ENCODE assay signal across 8 mouse cellular contexts in the genomic region with DNA sequence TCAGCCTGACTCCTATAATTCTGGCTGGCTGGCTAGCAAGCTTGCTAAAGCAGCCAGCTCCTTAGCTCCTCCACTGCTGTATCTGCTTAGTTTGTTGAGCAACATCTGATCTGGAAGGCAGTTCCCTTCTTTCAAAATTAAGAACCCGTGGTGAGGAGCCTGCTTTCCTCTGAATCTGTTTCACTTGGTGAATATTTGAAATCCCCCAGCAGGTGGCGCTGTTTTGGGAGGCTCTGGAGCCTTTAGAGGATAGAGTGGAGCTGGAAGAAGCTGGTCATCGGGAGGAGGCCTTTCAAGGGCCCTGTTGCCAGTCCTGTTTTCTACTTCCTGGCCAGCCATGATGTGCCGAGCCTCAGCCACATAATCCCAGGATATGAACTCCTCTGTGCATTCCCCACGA.
A peak's percentile ranks its signal among the peaks of the same experiment; 100 is the strongest.
DNase-seq lines count a peak whose midpoint lies in the region; ATAC-seq and TF ChIP-seq lines count a peak whose summit lies in the region.

No protein-coding gene starts in this region.

- ATAC-seq in intestine, postnatal 0 days = no peak
- no peak for ATAC-seq in intestine, embryonic 15.5 days

- peak; percentile 64 for DNase-seq in cerebellum, adult 9-10 months
- DNase-seq in gastrocnemius, adult 18-20 months (ENCODE audit: low spot score) = peak; percentile 84
- DNase-seq in induced T-regulatory cell, adult 2 months (ENCODE audit: low read depth) = peak; percentile 92
- DNase-seq in left cerebral cortex, postnatal 36 days (ENCODE audit: low spot score in 2 of 2) = peak; percentile 52 to 67
- peak; percentile 83 for DNase-seq in naive thymus-derived CD4-positive, alpha-beta T cell, adult 2 months (ENCODE audit: low read depth)
- peak; percentile 92 for DNase-seq in testis, postnatal 10 days (ENCODE audit: low spot score)

- H3K4me2 ChIP-seq in intestine, postnatal 0 days (replicated peaks; ENCODE audit: low read depth) = no peak overlapping the region
- no peak overlapping the region for H3K4me2 ChIP-seq in intestine, embryonic 15.5 days (replicated peaks)

- intact Hi-C loops in left cerebral cortex, postnatal 36 days (cut with DNase I) = no loop called here

- 50% methylated on average over 5 of the region's 5 CpGs for WGBS in intestine, postnatal 0 days
- WGBS in intestine, embryonic 15.5 days = 54% methylated on average over 5 of the region's 5 CpGs

- no peaks in the 10 kb centered on the region for H3K9me3 ChIP-seq in intestine, postnatal 0 days (ENCODE audit: control insufficient read depth)
- no peaks in the 10 kb centered on the region for H3K9me3 ChIP-seq in intestine, embryonic 15.5 days

- H3K4me3 ChIP-seq in intestine, postnatal 0 days (ENCODE audit: low read depth, low read length) = no peak overlapping the region
- H3K4me3 ChIP-seq in intestine, embryonic 15.5 days (replicated peaks) = no peak overlapping the region

- no peaks in the 10 kb centered on the region for H3K27me3 ChIP-seq in intestine, postnatal 0 days (replicated peaks; ENCODE audit: control insufficient read depth, insufficient read depth, low read length)
- H3K27me3 ChIP-seq in intestine, embryonic 15.5 days (replicated peaks) = 0 out of 2 replicates have a peak, but pooled peaks cover 3% of the 10 kb centered on the region

- no peak overlapping the region for H3K27ac ChIP-seq in intestine, postnatal 0 days (ENCODE audit: low read depth, low read length)
- H3K27ac ChIP-seq in intestine, embryonic 15.5 days = no peak overlapping the region

- no peaks in the 10 kb centered on the region for H3K36me3 ChIP-seq in intestine, postnatal 0 days (ENCODE audit: control insufficient read depth, insufficient read depth)
- no peaks in the 10 kb centered on the region for H3K36me3 ChIP-seq in intestine, embryonic 15.5 days

- H3K4me1 ChIP-seq in intestine, postnatal 0 days (replicated peaks; ENCODE audit: control insufficient read depth, insufficient read depth, low read length) = no peaks in the 10 kb centered on the region
- H3K4me1 ChIP-seq in intestine, embryonic 15.5 days (replicated peaks) = no peaks in the 10 kb centered on the region; the same call in 1 of the 2 replicates

- peak; percentile 81 for TF ChIP-seq CTCF in intestine, postnatal 0 days (IDR thresholded peaks at IDR 0.05; ENCODE audit: low read depth)

- H3K9ac ChIP-seq in intestine, postnatal 0 days (ENCODE audit: low read depth, low read length) = no peak overlapping the region
- H3K9ac ChIP-seq in intestine, embryonic 15.5 days = no peak overlapping the region
